Mouse (Mus musculus) bone marrow macrophage, adult 2 months (primary cell): ENCODE measurements around the gene Cyp8b1. TPM values are rescaled to one million over a fixed set of nuclear protein-coding genes. Genes with fewer than 3 reads are reported as not detected.

Source experiments
- H3K27ac ChIP-seq: 2 replicates; pipeline ENCODE4 v1.5.1; 2012; ENCODE audit warnings: low read depth, low read length; ENCODE audit not compliant: insufficient read depth
- H3K4me1 ChIP-seq: 2 replicates; pipeline ENCODE4 v1.6.1; 2012; ENCODE audit warnings: low read length; ENCODE audit not compliant: control insufficient read depth, insufficient read depth
- H3K4me3 ChIP-seq: 2 replicates; pipeline ENCODE4 v1.5.1; 2012; ENCODE audit warnings: mild to moderate bottlenecking, low read length, moderate library complexity; ENCODE audit not compliant: insufficient read depth
- CTCF ChIP-seq: IDR thresholded peaks from 2 replicates; pipeline ENCODE4 v1.5.1; 2012; ENCODE audit warnings: low read depth, mild to moderate bottlenecking, low read length, moderate library complexity
- POLR2A ChIP-seq: IDR thresholded peaks from 2 replicates; pipeline ENCODE4 v1.6.1; 2012; ENCODE audit warnings: mild to moderate bottlenecking, low read depth, low read length, borderline replicate concordance
- polyA plus RNA-seq: library from polyadenylated mRNA; stranded (reverse); fragments of >200 nt; gene quantifications from 2 replicates; pipeline ENCODE4 v1.2.4, GENCODE M21; 2012; ENCODE audit not compliant: missing spikeins, insufficient read depth, insufficient read length

The Cyp8b1 gene
- polyA plus RNA-seq, 1 experiment, result not detected

- no peak overlapping the region for H3K4me3 ChIP-seq
- peaks cover 27% of the 10 kb centered on the region for H3K4me1 ChIP-seq
- 0 out of 2 replicates have a peak overlapping the region, but pooled peaks have one; percentile 17 for H3K27ac ChIP-seq
- no peak for TF ChIP-seq POLR2A
- no peak for TF ChIP-seq CTCF
Measured at GRCm38 (mm10) chr9:121904946-121905345, 11.2 kb downstream of the Cyp8b1 start.

GRCm38 (mm10) chr9:121904319-121904718 lies 11.8 kb downstream of the Cyp8b1 start:
- Histone ChIP-seq H3K4me3 (no peak overlapping the region), H3K4me1 (peaks cover 21% of the 10 kb centered on the region), H3K27ac (0 out of 2 replicates have a peak overlapping the region, but pooled peaks have one; percentile 17)
- TF ChIP-seq CTCF, result no peak
- TF ChIP-seq POLR2A, result no peak

GRCm38 (mm10) chr9:121903476-121904305 lies 12.4 kb downstream of the Cyp8b1 start:
- TF ChIP-seq POLR2A, result no peak
- no peak for TF ChIP-seq CTCF
- Histone ChIP-seq H3K27ac (no peak overlapping the region), H3K4me3 (no peak overlapping the region), H3K4me1 (peaks cover 19% of the 10 kb centered on the region)

GRCm38 (mm10) chr9:121901710-121902700 lies 14.1 kb downstream of the Cyp8b1 start:
- Histone ChIP-seq H3K27ac (no peak overlapping the region), H3K4me1 (peaks cover 19% of the 10 kb centered on the region), H3K4me3 (no peak overlapping the region)
- TF ChIP-seq POLR2A (no peak), CTCF (no peak)

- no peak overlapping the region for H3K4me3 ChIP-seq
- no peak overlapping the region for H3K27ac ChIP-seq
- H3K4me1 ChIP-seq, result peaks cover 19% of the 10 kb centered on the region
- TF ChIP-seq POLR2A (no peak), CTCF (no peak)
Measured at GRCm38 (mm10) chr9:121900282-121900855, 15.7 kb downstream of the Cyp8b1 start.

GRCm38 (mm10) chr9:121899306-121899705 lies 16.8 kb downstream of the Cyp8b1 start:
- Histone ChIP-seq H3K4me1 (peaks cover 11% of the 10 kb centered on the region), H3K4me3 (no peak overlapping the region), H3K27ac (no peak overlapping the region)
- TF ChIP-seq POLR2A, result no peak
- no peak for TF ChIP-seq CTCF

GRCm38 (mm10) chr9:121898245-121898644 lies 17.9 kb downstream of the Cyp8b1 start, which contains the start of gene Ackr2:
TSS of gene Ackr2 (plus strand) at chr9:121898355.
- no peak for TF ChIP-seq POLR2A
- TF ChIP-seq CTCF, result no peak
- Histone ChIP-seq H3K4me3 (no peak within 1 kb of the TSS), H3K4me1 (peaks cover under 1% of the 10 kb centered on the region; the same call in 1 of the 2 replicates), H3K27ac (no peak within 1 kb of the TSS)

- Histone ChIP-seq H3K4me3 (no peak overlapping the region), H3K27ac (no peak overlapping the region), H3K4me1 (no peaks in the 10 kb centered on the region)
- no peak for TF ChIP-seq POLR2A
- no peak for TF ChIP-seq CTCF
Measured at GRCm38 (mm10) chr9:121896820-121897219, 19.3 kb downstream of the Cyp8b1 start.

- H3K4me3 ChIP-seq, result no peak overlapping the region
- TF ChIP-seq POLR2A (no peak), CTCF (no peak)
- no peak overlapping the region for H3K27ac ChIP-seq
- no peaks in the 10 kb centered on the region for H3K4me1 ChIP-seq
Measured at GRCm38 (mm10) chr9:121895392-121895993, 20.6 kb downstream of the Cyp8b1 start.
